Mouse (Mus musculus): Measurements from ENCODE around the gene Iffo2. TPM values are rescaled to one million over a fixed set of nuclear protein-coding genes. Genes with fewer than 3 reads are reported as not detected.

Gene Iffo2
- polyA plus RNA-seq, 2 experiments = 5.8 to 8.8 TPM

DNA sequence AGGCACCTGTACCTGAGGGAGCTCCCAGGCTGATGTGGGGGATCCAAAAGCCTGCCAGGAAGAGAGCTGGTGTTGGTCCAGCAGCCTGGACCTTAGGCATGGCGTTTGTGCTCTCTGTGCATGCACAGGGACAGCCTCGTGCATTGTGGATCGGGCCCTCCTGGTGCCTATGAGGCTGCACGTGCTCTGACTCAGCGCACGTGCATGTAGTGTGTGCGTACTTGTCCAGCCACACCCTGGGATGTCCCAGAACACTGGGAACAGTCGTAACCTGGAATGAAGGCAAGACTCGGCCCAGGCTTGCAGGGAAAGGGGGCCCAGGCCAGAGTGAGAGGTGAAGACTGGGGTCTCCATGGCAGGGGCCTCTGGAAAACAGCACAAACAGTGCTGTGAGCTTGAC, 107.5 kb downstream of the Iffo2 start:
- H3K4me3 ChIP-seq (replicated peaks; ENCODE audit: low read length) = no peak overlapping the region
- no peaks in the 10 kb centered on the region for H3K9me3 ChIP-seq (ENCODE audit: control insufficient read depth, low read length)
- peaks cover 10% of the 10 kb centered on the region; the same call in 1 of the 2 replicates for H3K27me3 ChIP-seq (ENCODE audit: control insufficient read depth, insufficient read depth, low read length)
- H3K4me2 ChIP-seq (replicated peaks; ENCODE audit: low read depth, low read length, severe bottlenecking) = no peak overlapping the region
- H3K27ac ChIP-seq (replicated peaks; ENCODE audit: low read depth, low read length) = no peak overlapping the region
- WGBS = 88% methylated on average over 9 of the region's 9 CpGs
- ATAC-seq (ENCODE audit: low FRiP score, low read depth) (no peak), DNase-seq (ENCODE audit: low spot score) (no peak)
- H3K4me1 ChIP-seq (ENCODE audit: control insufficient read depth, insufficient read depth, low read length) = peaks cover 10% of the 10 kb centered on the region
- H3K36me3 ChIP-seq (ENCODE audit: control insufficient read depth, insufficient read depth, low read length) = peaks cover 14% of the 10 kb centered on the region; the same call in 1 of the 2 replicates
- H3K9ac ChIP-seq (ENCODE audit: low read depth, low read length, severe bottlenecking) = no peak overlapping the region
- TF ChIP-seq POLR2A (IDR thresholded peaks at IDR 0.05; ENCODE audit: borderline replicate concordance, extremely low read depth, insufficient read depth, insufficient read length) = no peak

DNA sequence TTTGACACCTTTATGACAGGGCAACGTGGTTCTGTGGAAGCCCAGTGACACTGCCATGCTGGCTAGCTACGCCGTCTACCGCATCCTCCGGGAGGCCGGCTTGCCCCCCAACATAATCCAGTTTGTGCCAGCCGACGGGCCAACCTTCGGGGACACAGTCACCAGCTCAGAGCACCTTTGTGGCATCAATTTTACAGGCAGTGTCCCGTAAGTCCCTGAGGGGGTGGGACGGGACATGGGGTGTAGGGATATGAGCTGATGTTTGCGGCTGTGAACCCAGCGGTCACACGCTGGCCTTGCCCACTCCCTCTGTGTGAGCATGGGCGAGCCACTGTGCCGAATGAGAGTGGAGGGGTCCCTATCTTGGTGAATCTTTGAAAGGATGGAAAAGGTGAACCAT, 108.0 kb downstream of the Iffo2 start:
- Histone ChIP-seq H3K4me3 (replicated peaks; ENCODE audit: low read length) (no peak overlapping the region), H3K27ac (replicated peaks; ENCODE audit: low read depth, low read length) (no peak overlapping the region), H3K4me1 (ENCODE audit: control insufficient read depth, insufficient read depth, low read length) (peaks cover 10% of the 10 kb centered on the region), H3K4me2 (replicated peaks; ENCODE audit: low read depth, low read length, severe bottlenecking) (no peak overlapping the region), H3K9ac (ENCODE audit: low read depth, low read length, severe bottlenecking) (no peak overlapping the region), H3K27me3 (ENCODE audit: control insufficient read depth, insufficient read depth, low read length) (peaks cover 10% of the 10 kb centered on the region), H3K36me3 (ENCODE audit: control insufficient read depth, insufficient read depth, low read length) (peaks cover 14% of the 10 kb centered on the region; the same call in 1 of the 2 replicates), H3K9me3 (ENCODE audit: control insufficient read depth, low read length) (no peaks in the 10 kb centered on the region)
- WGBS = 92% methylated on average over 16 of the region's 16 CpGs
- DNase-seq (ENCODE audit: low spot score) (no peak), ATAC-seq (ENCODE audit: low FRiP score, low read depth) (no peak)
- no peak for TF ChIP-seq POLR2A (IDR thresholded peaks at IDR 0.05; ENCODE audit: borderline replicate concordance, extremely low read depth, insufficient read depth, insufficient read length)

DNA sequence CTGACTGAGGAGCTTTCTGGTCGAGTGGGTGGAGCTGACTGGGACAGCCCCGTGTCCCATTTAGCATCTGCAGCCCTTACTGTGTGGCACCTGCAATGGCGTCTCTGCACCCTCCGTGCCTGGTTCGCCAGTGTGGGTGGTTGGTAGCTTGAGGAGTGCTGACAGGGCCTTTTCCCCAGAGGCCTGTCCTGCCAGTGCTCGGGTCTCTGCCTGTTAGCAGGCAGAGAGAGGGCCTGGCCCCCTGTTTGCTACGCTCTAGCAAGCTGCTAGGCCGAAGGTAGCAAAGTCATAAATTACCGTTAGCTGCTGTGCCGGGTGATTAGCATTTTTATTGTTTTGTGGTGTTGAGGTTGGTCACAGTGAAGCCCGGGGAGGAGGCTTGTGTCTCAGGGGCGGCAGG, 109.5 kb downstream of the Iffo2 start:
- Histone ChIP-seq H3K27ac (replicated peaks; ENCODE audit: low read depth, low read length) (no peak overlapping the region), H3K4me2 (replicated peaks; ENCODE audit: low read depth, low read length, severe bottlenecking) (no peak overlapping the region), H3K9me3 (ENCODE audit: control insufficient read depth, low read length) (no peaks in the 10 kb centered on the region), H3K27me3 (ENCODE audit: control insufficient read depth, insufficient read depth, low read length) (peaks cover 10% of the 10 kb centered on the region), H3K4me3 (replicated peaks; ENCODE audit: low read length) (no peak overlapping the region), H3K36me3 (ENCODE audit: control insufficient read depth, insufficient read depth, low read length) (peaks cover 21% of the 10 kb centered on the region), H3K9ac (ENCODE audit: low read depth, low read length, severe bottlenecking) (no peak overlapping the region), H3K4me1 (ENCODE audit: control insufficient read depth, insufficient read depth, low read length) (peaks cover 10% of the 10 kb centered on the region)
- TF ChIP-seq POLR2A (IDR thresholded peaks at IDR 0.05; ENCODE audit: borderline replicate concordance, extremely low read depth, insufficient read depth, insufficient read length) = no peak
- 15% methylated on average over 12 of the region's 12 CpGs for WGBS
- DNase-seq (ENCODE audit: low spot score) (no peak), ATAC-seq (ENCODE audit: low FRiP score, low read depth) (no peak)

GRCm38 (mm10) chr4:139640333-139640732, 110.0 kb downstream of the Iffo2 start:
- no peak overlapping the region for H3K9ac ChIP-seq (ENCODE audit: low read depth, low read length, severe bottlenecking)
- WGBS = 30% methylated on average over 12 of the region's 12 CpGs
- no peak overlapping the region for H3K4me2 ChIP-seq (replicated peaks; ENCODE audit: low read depth, low read length, severe bottlenecking)

DNA sequence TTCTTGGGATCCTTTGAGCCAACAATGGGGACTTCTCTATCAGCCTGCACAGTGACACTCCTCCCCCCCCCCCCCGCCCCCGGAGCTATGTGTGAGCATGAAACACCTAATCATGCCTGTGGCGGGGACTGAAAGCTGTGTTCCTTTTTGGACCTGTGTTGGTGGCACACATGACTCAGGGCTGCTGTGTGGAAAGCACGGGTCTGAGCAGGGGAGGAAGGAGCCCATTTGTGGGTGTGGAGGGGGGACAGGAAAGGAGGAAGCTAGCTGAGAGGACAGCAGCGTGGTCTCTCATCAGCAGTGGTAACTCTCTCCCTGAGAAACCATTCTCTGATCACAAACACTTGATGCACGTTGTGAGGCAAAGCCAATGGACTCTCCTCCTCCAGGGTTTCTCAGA, 110.4 kb downstream of the Iffo2 start:
- no peak for ATAC-seq (ENCODE audit: low FRiP score, low read depth)
- Histone ChIP-seq H3K27me3 (ENCODE audit: control insufficient read depth, insufficient read depth, low read length) (peaks cover 10% of the 10 kb centered on the region), H3K9ac (ENCODE audit: low read depth, low read length, severe bottlenecking) (no peak overlapping the region), H3K4me2 (replicated peaks; ENCODE audit: low read depth, low read length, severe bottlenecking) (no peak overlapping the region), H3K4me1 (ENCODE audit: control insufficient read depth, insufficient read depth, low read length) (peaks cover 10% of the 10 kb centered on the region), H3K4me3 (replicated peaks; ENCODE audit: low read length) (no peak overlapping the region), H3K36me3 (ENCODE audit: control insufficient read depth, insufficient read depth, low read length) (peaks cover 22% of the 10 kb centered on the region), H3K9me3 (ENCODE audit: control insufficient read depth, low read length) (no peaks in the 10 kb centered on the region), H3K27ac (replicated peaks; ENCODE audit: low read depth, low read length) (no peak overlapping the region)
- TF ChIP-seq POLR2A (IDR thresholded peaks at IDR 0.05; ENCODE audit: borderline replicate concordance, extremely low read depth, insufficient read depth, insufficient read length) = no peak
- WGBS = 41% methylated on average over 5 of the region's 6 CpGs
- DNase-seq (ENCODE audit: low spot score) = no peak

More at GRCm38 (mm10) chr4:139640333-139640732, 110.0 kb downstream of the Iffo2 start:
- H3K4me1 ChIP-seq (ENCODE audit: control insufficient read depth, insufficient read depth, low read length) = peaks cover 10% of the 10 kb centered on the region
- peaks cover 10% of the 10 kb centered on the region for H3K27me3 ChIP-seq (ENCODE audit: control insufficient read depth, insufficient read depth, low read length)
- ATAC-seq (ENCODE audit: low FRiP score, low read depth) (no peak), DNase-seq (ENCODE audit: low spot score) (no peak)
- H3K27ac ChIP-seq (replicated peaks; ENCODE audit: low read depth, low read length) = no peak overlapping the region
- peaks cover 25% of the 10 kb centered on the region for H3K36me3 ChIP-seq (ENCODE audit: control insufficient read depth, insufficient read depth, low read length)
- TF ChIP-seq POLR2A (IDR thresholded peaks at IDR 0.05; ENCODE audit: borderline replicate concordance, extremely low read depth, insufficient read depth, insufficient read length) = no peak
- H3K4me3 ChIP-seq (replicated peaks; ENCODE audit: low read length) = no peak overlapping the region
- H3K9me3 ChIP-seq (ENCODE audit: control insufficient read depth, low read length) = no peaks in the 10 kb centered on the region

Measured in limb, embryonic 14.5 days (tissue).